Mouse (Mus musculus) lung, postnatal 4 days (tissue): ENCODE measurements around the gene Arpc3.
"Not testable (repeated sequence)": the region's sequence is repeated elsewhere in the genome, so short reads cannot be mapped to it uniquely, and the experiment has no call there.

Source experiments
- DNase-seq, 2 experiments: peaks; one replicate each; pipeline ENCODE4 v3.0.0; 2021

Gene Arpc3

GRCm38 (mm10) chr5:122440095-122440630 lies 48.5 kb downstream of the Arpc3 start:
- peak; percentile 26 to 57 for DNase-seq

- no peak for DNase-seq
These were observed 52.8 kb downstream of the Arpc3 start for GRCm38 (mm10) chr5:122444492-122444891.

GRCm38 (mm10) chr5:122445051-122445610 lies 53.5 kb downstream of the Arpc3 start:
- no peak for DNase-seq

GRCm38 (mm10) chr5:122447857-122448256 lies 56.2 kb downstream of the Arpc3 start:
- DNase-seq: peak; percentile 36 to 68

- DNase-seq: no peak
These were observed 57.2 kb downstream of the Arpc3 start for GRCm38 (mm10) chr5:122448869-122449268.

- peak in 1 of 2 experiments; percentile 18 for DNase-seq
These were observed 58.3 kb downstream of the Arpc3 start for GRCm38 (mm10) chr5:122449946-122450345.

GRCm38 (mm10) chr5:122450913-122451317 lies 59.2 kb downstream of the Arpc3 start:
- peak in 1 of 2 experiments; percentile 19 for DNase-seq

GRCm38 (mm10) chr5:122451324-122451723 lies 59.6 kb downstream of the Arpc3 start:
- no peak for DNase-seq

GRCm38 (mm10) chr5:122452194-122452593 lies 60.5 kb downstream of the Arpc3 start:
- DNase-seq: peak in 1 of 2 experiments; percentile 11

GRCm38 (mm10) chr5:122453188-122453587 lies 61.5 kb downstream of the Arpc3 start:
- DNase-seq: no peak

- no peak for DNase-seq
These were observed 62.8 kb downstream of the Arpc3 start for GRCm38 (mm10) chr5:122454442-122454841.

GRCm38 (mm10) chr5:122454883-122455282 lies 63.2 kb downstream of the Arpc3 start:
- no peak for DNase-seq

GRCm38 (mm10) chr5:122455584-122455983 lies 63.9 kb downstream of the Arpc3 start:
- DNase-seq: no peak

GRCm38 (mm10) chr5:122457054-122457453 lies 65.4 kb downstream of the Arpc3 start:
- DNase-seq: not testable (repeated sequence)

- no peak for DNase-seq
These were observed 66.4 kb downstream of the Arpc3 start for GRCm38 (mm10) chr5:122458066-122458465.

- DNase-seq: no peak
These were observed 67.7 kb downstream of the Arpc3 start for GRCm38 (mm10) chr5:122459335-122459734.

GRCm38 (mm10) chr5:122460656-122461055 lies 69.0 kb downstream of the Arpc3 start:
- DNase-seq: no peak

GRCm38 (mm10) chr5:122461431-122461830 lies 69.8 kb downstream of the Arpc3 start:
- no peak for DNase-seq
